Mouse (Mus musculus) myocyte (in vitro differentiated cells): ENCODE measurements around the gene Krt28.

Experiments used
- MAX ChIP-seq: IDR thresholded peaks from one replicate; pipeline ENCODE4 v1.6.1; 2011; ENCODE audit warnings: low read depth, mild to moderate bottlenecking, control low read depth
- MYOD1 ChIP-seq, 3 experiments: IDR thresholded peaks; one replicate each; pipeline ENCODE4 v1.6.1; 2011; ENCODE audit warnings: control low read depth in 2 of 3, low read depth in 2 of 3, mild to moderate bottlenecking in 2 of 3, moderate library complexity in 1 of 3; ENCODE audit not compliant: insufficient read length in 2 of 3, control insufficient read depth in 1 of 3
- MYOG ChIP-seq, 3 experiments: IDR thresholded peaks; one replicate each; pipeline ENCODE4 v1.6.1; 2011; ENCODE audit warnings: control low read depth in 2 of 3, low read depth in 2 of 3, mild to moderate bottlenecking in 2 of 3; ENCODE audit not compliant: insufficient read length in 2 of 3, control insufficient read depth in 1 of 3, insufficient read depth in 1 of 3
- POLR2A ChIP-seq: IDR thresholded peaks from one replicate; pipeline ENCODE4 v1.6.1; 2011; ENCODE audit warnings: low read depth, mild to moderate bottlenecking, control low read depth, moderate library complexity; ENCODE audit not compliant: insufficient read length
- POLR2AphosphoS2 ChIP-seq: IDR thresholded peaks from one replicate; pipeline ENCODE4 v1.6.1; 2011; ENCODE audit warnings: low read depth, control low read depth; ENCODE audit not compliant: insufficient read length
- TCF12 ChIP-seq: IDR thresholded peaks from one replicate; pipeline ENCODE4 v1.6.1; 2011; ENCODE audit warnings: mild to moderate bottlenecking, control low read depth; ENCODE audit not compliant: poor library complexity, insufficient read depth, severe bottlenecking
- USF1 ChIP-seq: IDR thresholded peaks from one replicate; pipeline ENCODE4 v1.6.1; 2011; ENCODE audit warnings: low read depth, mild to moderate bottlenecking, control low read depth, moderate library complexity

- TF ChIP-seq TCF12 (no peak), POLR2A (no peak), MAX (no peak), USF1 (no peak), POLR2AphosphoS2 (no peak), MYOG (IDR thresholded peaks at IDR 0.05; ENCODE audit: control insufficient read depth in 1 of 3, insufficient read depth in 1 of 3, insufficient read length in 2 of 3, low read depth in 2 of 3) (no peak), MYOD1 (IDR thresholded peaks at IDR 0.05; ENCODE audit: control insufficient read depth in 1 of 3, insufficient read length in 2 of 3, low read depth in 2 of 3) (no peak)
Observed at GRCm38 (mm10) chr11:99364412-99364811, 10.3 kb downstream of the Krt28 start.
